Mouse (Mus musculus) heart, adult 11 months (tissue): ENCODE results near the gene Tmem245.

Experiments used
- DNase-seq: peaks from one replicate; pipeline ENCODE4 v3.0.0; 2022

The Tmem245 gene

GRCm38 (mm10) chr4:56864417-56865001 is 82.7 kb downstream of the Tmem245 start:
- peak; percentile 95 for DNase-seq

GRCm38 (mm10) chr4:56864016-56864415 is 83.2 kb downstream of the Tmem245 start:
- DNase-seq: no peak

- DNase-seq: no peak
Observed at GRCm38 (mm10) chr4:56861551-56861950, 85.7 kb downstream of the Tmem245 start.

GRCm38 (mm10) chr4:56858733-56859132 is 88.5 kb downstream of the Tmem245 start:
- DNase-seq: no peak

GRCm38 (mm10) chr4:56856371-56856949 is 90.8 kb downstream of the Tmem245 start:
- no peak for DNase-seq

- no peak for DNase-seq
Observed at GRCm38 (mm10) chr4:56855935-56856334, 91.3 kb downstream of the Tmem245 start.

GRCm38 (mm10) chr4:56850724-56851123 is 96.5 kb downstream of the Tmem245 start:
- no peak for DNase-seq

- DNase-seq: no peak
Observed at GRCm38 (mm10) chr4:56848044-56848443, 99.2 kb downstream of the Tmem245 start.

GRCm38 (mm10) chr4:56847400-56847799 is 99.8 kb downstream of the Tmem245 start:
- no peak for DNase-seq

GRCm38 (mm10) chr4:56845896-56846533 is 101.2 kb downstream of the Tmem245 start:
- no peak for DNase-seq

GRCm38 (mm10) chr4:56844911-56845310 is 102.3 kb downstream of the Tmem245 start:
- DNase-seq: no peak

GRCm38 (mm10) chr4:56843963-56844362 is 103.3 kb downstream of the Tmem245 start:
- DNase-seq: no peak

GRCm38 (mm10) chr4:56842501-56842900 is 104.7 kb downstream of the Tmem245 start:
- DNase-seq: no peak

GRCm38 (mm10) chr4:56840297-56840696 is 106.9 kb downstream of the Tmem245 start:
- no peak for DNase-seq

GRCm38 (mm10) chr4:56837661-56838060 is 109.6 kb downstream of the Tmem245 start:
- no peak for DNase-seq

GRCm38 (mm10) chr4:56831998-56832397 is 115.2 kb downstream of the Tmem245 start:
- no peak for DNase-seq

- DNase-seq: no peak
Observed at GRCm38 (mm10) chr4:56831013-56831609, 116.1 kb downstream of the Tmem245 start.

- DNase-seq: peak; percentile 93
Observed at GRCm38 (mm10) chr4:56829511-56829921, 117.7 kb downstream of the Tmem245 start.

GRCm38 (mm10) chr4:56828932-56829331 is 118.3 kb downstream of the Tmem245 start:
- DNase-seq: no peak

GRCm38 (mm10) chr4:56824231-56824630 is 123.0 kb downstream of the Tmem245 start:
- no peak for DNase-seq

GRCm38 (mm10) chr4:56820017-56820550 is 127.2 kb downstream of the Tmem245 start:
- no peak for DNase-seq
